Mouse (Mus musculus): ENCODE results near the gene Lrrfip1.

- TF ChIP-seq GATA1 (IDR thresholded peaks at IDR 0.05; ENCODE audit: borderline replicate concordance, low read length), result no peak
- no peak for TF ChIP-seq FLI1 (IDR thresholded peaks at IDR 0.05; ENCODE audit: low read length)
Measured at GRCm38 (mm10) chr1:91086748-91087147, 88.2 kb downstream of the Lrrfip1 start.

Data from megakaryocyte, embryonic 14.5 days (primary cell).